Mouse (Mus musculus): ENCODE results near the gene Fuca1. TPM values are rescaled to one million over a fixed set of nuclear protein-coding genes. Genes with fewer than 3 reads are reported as not detected.

The Fuca1 gene
- 94.8 and 113 TPM in 2 replicates for total RNA-seq (2023)

DNA sequence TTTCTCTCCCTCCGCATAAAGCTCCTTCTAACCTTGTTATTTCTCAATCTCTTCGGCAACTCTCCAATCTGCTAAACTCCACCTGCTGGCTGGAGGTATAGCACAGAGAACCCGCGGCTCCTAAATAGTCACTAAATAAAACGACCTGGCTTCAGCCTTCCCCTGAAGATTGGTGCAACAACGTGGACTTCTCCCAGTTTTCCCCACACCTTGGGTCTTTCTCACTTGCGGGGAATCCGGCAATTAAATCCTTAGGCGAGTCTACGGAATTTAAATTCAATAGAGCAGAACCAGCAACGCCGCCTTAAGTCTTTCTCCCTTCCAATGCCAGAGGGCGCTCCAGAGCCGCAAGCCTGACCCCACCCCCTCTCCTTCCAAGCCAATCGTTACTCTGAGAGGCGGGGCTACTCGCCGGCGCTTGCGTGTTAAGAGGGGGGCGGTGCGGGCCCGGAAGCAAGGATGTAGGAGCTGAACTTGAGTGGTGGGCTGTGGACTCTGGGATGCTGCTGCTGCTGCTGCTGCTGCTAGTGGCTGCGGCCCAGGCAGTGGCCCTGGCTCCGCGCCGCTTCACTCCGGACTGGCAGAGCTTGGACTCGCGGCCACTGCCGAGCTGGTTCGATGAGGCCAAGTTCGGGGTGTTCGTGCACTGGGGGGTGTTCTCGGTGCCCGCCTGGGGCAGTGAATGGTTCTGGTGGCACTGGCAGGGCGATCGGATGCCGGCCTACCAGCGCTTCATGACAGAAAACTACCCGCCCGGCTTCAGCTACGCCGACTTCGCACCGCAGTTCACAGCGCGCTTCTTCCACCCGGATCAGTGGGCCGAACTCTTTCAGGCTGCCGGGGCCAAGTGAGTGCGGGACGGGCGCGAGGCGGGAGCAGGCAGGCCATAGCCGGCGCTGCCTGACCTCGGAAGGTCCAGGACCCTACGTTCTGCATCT is at the start of gene Fuca1:
Gene Fuca1 (plus strand): TSS at position 432 of the 938 bp plus-strand sequence.

DNA sequence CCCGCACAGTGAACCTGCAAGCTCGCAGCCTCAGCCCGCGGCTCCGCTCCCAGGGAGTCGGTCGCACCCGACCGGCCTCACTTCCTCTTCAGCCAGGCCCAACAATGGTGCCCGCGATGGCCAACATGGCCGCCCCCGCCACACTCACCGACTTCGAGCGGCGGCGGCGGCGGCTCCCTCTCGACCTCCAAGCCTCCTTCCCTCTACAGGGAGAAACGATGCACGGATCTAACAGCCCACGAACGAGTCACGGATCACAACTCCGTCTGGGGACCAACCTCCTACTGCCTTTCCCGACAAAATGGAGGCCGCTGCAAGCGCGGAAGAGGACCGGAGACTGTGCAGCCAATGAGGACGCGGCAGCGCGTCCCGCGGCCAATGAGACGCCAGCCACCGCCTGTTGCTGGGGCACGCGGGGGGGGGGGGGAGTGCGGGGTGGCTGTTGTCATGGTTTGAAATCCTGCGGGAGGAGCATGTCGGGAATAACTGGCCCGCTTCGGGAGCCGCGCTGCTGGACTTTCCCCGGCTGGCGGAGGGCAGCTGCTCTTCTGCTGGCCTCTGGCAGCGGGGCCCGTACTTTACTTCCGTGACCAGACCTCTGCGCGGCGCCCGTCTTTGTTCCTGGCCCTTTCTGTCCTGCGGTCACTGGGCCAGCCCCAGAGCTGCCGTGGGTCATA is 46.9 kb upstream of the Fuca1 start, which contains the start of gene Pnrc2:
Gene Pnrc2 (minus strand): TSS at position 325 of the 677 bp plus-strand sequence.

DNA sequence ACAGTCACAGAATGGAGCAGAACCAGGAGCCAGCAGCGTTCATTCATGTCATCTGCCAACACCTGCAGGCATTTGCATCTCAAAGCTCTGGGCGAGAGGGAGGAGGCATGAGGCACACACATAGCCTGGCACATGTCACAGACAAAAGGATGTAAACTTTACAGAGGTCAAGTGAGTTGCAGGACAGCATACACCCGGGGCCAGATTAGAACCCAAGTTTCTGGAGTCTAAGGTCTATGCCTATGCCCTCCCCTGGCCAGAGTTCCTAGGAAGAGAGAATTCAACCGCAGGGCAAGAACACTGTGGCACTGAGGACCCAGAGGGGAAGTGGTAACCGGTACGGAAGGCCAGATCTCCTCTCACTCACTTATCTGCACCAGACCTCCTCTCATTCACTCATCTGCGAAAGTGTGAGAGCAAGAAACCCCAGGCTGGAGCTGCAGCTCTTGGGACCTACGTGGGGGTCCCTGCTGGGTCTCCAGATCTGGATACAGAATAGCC is 25.4 kb upstream of the Fuca1 start, which contains the start of gene Cnr2:
Gene Cnr2 (plus strand): TSS at position 324 of the 501 bp plus-strand sequence.

DNA sequence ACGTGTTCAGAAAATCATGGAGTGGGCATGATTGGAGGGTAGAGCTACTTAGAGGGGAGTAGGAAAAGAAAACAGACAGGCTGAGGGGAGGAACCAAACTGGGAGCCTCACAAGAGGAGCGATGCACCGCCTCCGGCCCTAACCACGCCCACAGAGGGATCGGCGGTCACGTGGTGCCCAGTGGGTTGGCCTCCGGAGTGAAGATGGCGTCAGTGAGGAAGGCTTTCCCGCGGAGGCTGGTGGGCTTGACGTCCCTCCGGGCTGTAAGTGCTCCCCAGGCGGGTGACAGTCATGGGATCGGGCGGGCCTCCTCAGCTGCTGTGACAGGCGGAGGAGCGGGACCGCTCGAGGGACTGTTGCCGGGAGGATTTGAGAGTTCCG is 25.7 kb downstream of the Fuca1 start, which contains the start of gene Hmgcl:
Gene Hmgcl (plus strand): TSS at position 171 of the 381 bp plus-strand sequence.

DNA sequence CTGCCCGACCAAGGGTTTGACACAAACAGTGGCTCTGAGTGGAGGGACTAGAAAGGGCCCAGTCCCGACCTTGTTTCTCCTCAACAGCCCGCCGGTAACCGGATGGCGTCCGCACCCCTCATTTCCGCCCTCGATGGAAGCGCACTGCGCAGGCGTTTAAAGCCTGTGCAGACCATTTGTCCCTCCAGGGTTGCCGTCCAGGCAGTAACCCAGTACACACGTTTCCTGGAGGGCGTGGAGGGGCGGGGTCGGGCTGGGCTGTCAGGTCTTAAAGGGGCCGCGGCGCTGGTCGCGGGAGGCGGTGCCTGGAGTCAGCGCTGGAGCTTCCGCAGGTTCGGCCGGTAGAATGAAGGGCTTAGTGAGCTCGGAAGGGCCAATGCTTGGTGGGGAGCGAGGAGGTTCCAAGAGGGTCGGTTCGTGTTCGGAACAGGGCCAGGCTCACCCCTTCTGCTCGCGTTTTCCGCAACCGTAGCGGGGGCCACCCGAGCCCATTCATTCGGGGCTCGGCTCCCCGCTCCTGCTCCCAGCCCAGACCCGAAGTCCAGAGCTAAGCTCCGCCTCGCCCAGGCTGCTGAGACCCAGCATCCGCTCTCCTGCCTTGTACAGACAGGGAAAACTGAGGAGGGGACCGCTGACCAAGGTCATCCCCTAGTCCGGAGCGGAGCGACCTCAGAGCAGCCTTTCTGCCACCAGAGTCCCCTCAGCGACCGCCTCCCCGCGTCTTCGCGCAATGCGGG is 43.1 kb downstream of the Fuca1 start, which contains the start of gene Gale:
Gene Gale (plus strand): TSS at position 271 of the 737 bp plus-strand sequence.

DNA sequence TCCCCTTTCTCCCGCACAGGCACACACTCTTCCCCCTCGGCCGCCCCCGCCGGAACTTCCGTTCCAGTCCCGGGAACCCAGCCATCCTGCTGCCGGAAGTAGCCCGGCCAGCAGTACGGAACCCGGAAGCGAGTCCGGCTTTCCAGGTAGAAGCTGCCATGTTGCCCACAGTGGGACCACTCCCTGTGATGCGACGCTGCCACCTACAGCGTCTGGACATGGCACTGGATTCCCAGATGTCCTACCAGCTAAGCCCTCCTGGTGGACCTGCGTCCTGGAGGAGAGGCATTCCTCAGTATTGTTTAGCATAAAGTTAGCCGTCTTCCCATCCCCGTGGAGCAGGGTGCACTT is 52.0 kb downstream of the Fuca1 start, which contains the start of gene Lypla2:
Gene Lypla2 (minus strand): TSS at position 71 of the 351 bp plus-strand sequence.

DNA sequence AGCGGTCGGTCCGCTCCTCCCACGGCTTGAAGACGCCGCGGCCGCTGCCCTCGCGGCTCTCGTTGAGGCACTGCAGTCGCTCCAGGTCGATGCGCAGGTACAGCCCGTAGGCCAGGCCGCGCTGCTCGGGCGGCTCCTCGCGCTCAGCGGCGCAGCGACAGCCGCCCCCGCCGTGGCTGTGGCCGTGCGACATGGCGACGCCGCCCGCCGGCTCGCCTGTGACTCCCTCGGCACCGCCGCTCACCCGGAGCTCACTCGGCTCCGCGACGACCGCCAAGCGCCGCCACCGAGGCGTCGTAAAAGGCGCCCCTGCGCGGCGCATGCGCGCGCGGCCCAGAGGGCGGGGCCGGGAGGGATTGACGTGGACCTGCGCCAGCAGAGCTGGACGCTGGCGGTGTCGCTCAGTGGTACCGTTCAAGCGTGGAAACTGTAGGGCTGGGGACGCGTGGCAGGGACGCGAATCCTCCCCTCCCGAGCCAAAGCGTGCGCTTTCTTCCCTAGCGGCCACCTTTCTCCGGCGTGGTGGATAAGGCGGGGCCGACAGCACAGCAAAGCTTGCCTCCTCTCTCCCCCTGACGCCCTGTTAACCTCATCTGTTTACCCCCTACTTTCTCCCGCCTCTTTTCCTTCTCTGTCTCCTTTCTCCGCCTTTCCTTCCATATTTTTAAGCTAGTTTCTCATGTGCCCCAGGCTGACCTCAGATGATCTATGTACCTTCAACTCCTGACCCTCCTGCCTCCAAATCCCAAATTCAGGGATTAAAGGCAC is 66.6 kb downstream of the Fuca1 start, which contains the start of gene Pithd1:
Gene Pithd1 (minus strand): TSS at position 322 of the 768 bp plus-strand sequence.

Other genes starting within 250 kb of the Fuca1 start
- gene Ifnlr1, start 234.4 kb upstream of the Fuca1 start, total RNA-seq (2023): 44.1 and 52.9 TPM in 2 replicates
- not detected in 2 replicates for gene Il22ra1, start 192.6 kb upstream of the Fuca1 start, total RNA-seq (2023)
- not detected in 2 replicates for gene Myom3, start 161.0 kb upstream of the Fuca1 start, total RNA-seq (2023)
- 68.3 and 87.2 TPM in 2 replicates for gene Srsf10, start 65.0 kb upstream of the Fuca1 start, total RNA-seq (2023)
- 108 and 115 TPM in 2 replicates for gene Pnrc2, start 46.9 kb upstream of the Fuca1 start, total RNA-seq (2023)
- 42.6 and 49.2 TPM in 2 replicates for gene Cnr2, start 25.3 kb upstream of the Fuca1 start, total RNA-seq (2023)
- gene Hmgcl, start 25.7 kb downstream of the Fuca1 start, total RNA-seq (2023): 54.9 and 66.8 TPM in 2 replicates
- gene Gale, start 43.0 kb downstream of the Fuca1 start, total RNA-seq (2023): 18.3 and 18.8 TPM in 2 replicates
- 98.8 and 101 TPM in 2 replicates for gene Lypla2, start 51.9 kb downstream of the Fuca1 start, total RNA-seq (2023)
- 23.4 and 26.2 TPM in 2 replicates for gene Pithd1, start 66.5 kb downstream of the Fuca1 start, total RNA-seq (2023)
- gene Eloa, start 101.0 kb downstream of the Fuca1 start, total RNA-seq (2023): 85.6 and 88.9 TPM in 2 replicates
- gene Rpl11, start 132.7 kb downstream of the Fuca1 start, total RNA-seq (2023): 242 and 261 TPM in 2 replicates
- 10.6 and 11.5 TPM in 2 replicates for gene Id3, start 222.8 kb downstream of the Fuca1 start, total RNA-seq (2023)